Mouse (Mus musculus) embryonic facial prominence, embryonic 15.5 days (tissue): Measurements from ENCODE around the gene Dtx4. TPM values are rescaled to one million over a fixed set of nuclear protein-coding genes. Genes with fewer than 3 reads are reported as not detected.

Source experiments
- ATAC-seq: fragments of 200-750 bp; cut with Nextera tagmentation; 2 replicates; pipeline ENCODE4 v1.8.0; 2017; ENCODE audit warnings: low read depth, moderate TSS enrichment; ENCODE audit not compliant: insufficient number of reproducible peaks, low FRiP score, low TSS enrichment
- H3K27ac ChIP-seq: fragments of 300-500 bp; sonication (generic); replicated peaks from 2 replicates; pipeline ENCODE4 v1.5.1; 2015; ENCODE audit warnings: mild to moderate bottlenecking, inconsistent platforms
- H3K27me3 ChIP-seq: fragments of 300-500 bp; sonication (generic); 2 replicates; pipeline ENCODE4 v1.6.1; 2015; ENCODE audit warnings: inconsistent platforms
- H3K36me3 ChIP-seq: fragments of 300-500 bp; sonication (generic); 2 replicates; pipeline ENCODE4 v1.6.1; 2015; ENCODE audit warnings: mild to moderate bottlenecking, inconsistent platforms
- H3K4me1 ChIP-seq: fragments of 300-500 bp; sonication (generic); 2 replicates; pipeline ENCODE4 v1.6.1; 2015; ENCODE audit warnings: inconsistent platforms
- H3K4me2 ChIP-seq: fragments of 300-500 bp; sonication (generic); replicated peaks from 2 replicates; pipeline ENCODE4 v1.6.1; 2015; ENCODE audit warnings: mild to moderate bottlenecking, inconsistent platforms
- H3K4me3 ChIP-seq: fragments of 300-500 bp; sonication (generic); replicated peaks from 2 replicates; pipeline ENCODE4 v1.5.1; 2015; ENCODE audit warnings: mild to moderate bottlenecking, inconsistent platforms
- H3K9ac ChIP-seq: fragments of 300-500 bp; sonication (generic); 2 replicates; pipeline ENCODE4 v1.6.1; 2015; ENCODE audit warnings: inconsistent platforms
- H3K9me3 ChIP-seq: fragments of 300-500 bp; sonication (generic); replicated peaks from 2 replicates; pipeline ENCODE4 v1.6.1; 2016; ENCODE audit warnings: inconsistent platforms
- WGBS: fragments of 180-500 bp; shearing (Covaris S2); methylation state at CpG from one replicate; pipeline ENCODE4 v1.1.7; 2015; 5-methylcytosine and 5-hydroxymethylcytosine counted together
- polyA plus RNA-seq: library from polyadenylated mRNA; unstranded; fragments of >200 nt; fragmentation: Nextera tagmentation; extraction: Ambion mirVana; gene quantifications from 2 replicates; pipeline ENCODE4 v1.2.1, GENCODE M21; 2015

Dtx4 gene
- polyA plus RNA-seq, 1 experiment from 2014 or later = 10.1 TPM

DNA sequence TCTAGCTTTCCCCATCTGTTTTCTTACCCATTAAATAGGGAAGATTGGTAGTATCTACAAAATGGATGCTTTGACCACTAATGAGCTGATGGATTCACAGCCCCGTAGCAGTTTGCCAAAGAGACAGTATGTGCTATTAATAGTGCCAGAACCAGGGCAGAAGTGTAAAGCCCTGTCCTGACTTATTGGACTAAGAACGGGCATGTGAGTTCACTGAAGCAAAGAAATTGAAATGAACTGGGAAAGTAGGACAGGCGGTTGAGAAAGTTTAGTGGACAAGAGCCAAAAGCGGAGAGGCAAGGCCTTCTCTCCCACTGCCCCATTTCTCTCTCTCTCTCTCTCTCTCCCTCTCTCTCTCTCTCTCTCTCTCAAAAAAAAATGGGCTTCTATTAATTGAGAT is 17.0 kb downstream of the Dtx4 start:
- H3K9me3 ChIP-seq = no peaks in the 10 kb centered on the region
- peaks cover 27% of the 10 kb centered on the region for H3K36me3 ChIP-seq
- H3K27me3 ChIP-seq = no peaks in the 10 kb centered on the region
- H3K4me1 ChIP-seq = peaks cover 7% of the 10 kb centered on the region; the same call in 1 of the 2 replicates
- 75% methylated on average over 4 of the region's 4 CpGs for WGBS
- H3K9ac ChIP-seq = no peak overlapping the region
- no peak overlapping the region for H3K4me2 ChIP-seq
- no peak overlapping the region for H3K4me3 ChIP-seq
- H3K27ac ChIP-seq = no peak overlapping the region
- ATAC-seq = no peak

DNA sequence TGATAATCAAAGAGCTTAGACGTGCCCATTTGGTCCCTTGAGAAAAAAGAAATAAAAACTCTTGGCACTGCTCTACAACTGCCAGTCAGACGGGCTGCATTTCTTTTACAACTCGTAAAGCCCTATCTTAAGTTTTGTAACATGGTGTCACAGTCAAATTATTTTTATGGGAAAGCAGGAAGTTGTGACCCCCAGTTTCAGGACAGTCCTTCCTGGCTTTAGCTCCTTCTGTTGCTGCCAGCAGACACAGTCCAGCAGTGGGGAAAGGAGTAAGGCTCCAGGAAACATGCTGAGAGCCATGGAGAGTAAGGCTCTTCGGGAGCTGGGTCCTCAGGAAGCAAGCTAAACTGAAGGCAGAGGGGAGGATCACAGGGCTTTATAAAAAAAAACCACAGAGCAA is 17.5 kb downstream of the Dtx4 start:
- no peak for ATAC-seq
- H3K4me1 ChIP-seq = peaks cover 7% of the 10 kb centered on the region; the same call in 1 of the 2 replicates
- no peak overlapping the region for H3K9ac ChIP-seq
- WGBS = 68% methylated on average over 4 of the region's 4 CpGs
- H3K27ac ChIP-seq = no peak overlapping the region
- H3K4me2 ChIP-seq = no peak overlapping the region
- H3K27me3 ChIP-seq = no peaks in the 10 kb centered on the region
- H3K36me3 ChIP-seq = peaks cover 29% of the 10 kb centered on the region
- H3K4me3 ChIP-seq = no peak overlapping the region
- no peaks in the 10 kb centered on the region for H3K9me3 ChIP-seq

GRCm38 (mm10) chr19:12478369-12478768 is 22.9 kb downstream of the Dtx4 start:
- 83% methylated on average over 6 of the region's 6 CpGs for WGBS
- no peak for ATAC-seq

DNA sequence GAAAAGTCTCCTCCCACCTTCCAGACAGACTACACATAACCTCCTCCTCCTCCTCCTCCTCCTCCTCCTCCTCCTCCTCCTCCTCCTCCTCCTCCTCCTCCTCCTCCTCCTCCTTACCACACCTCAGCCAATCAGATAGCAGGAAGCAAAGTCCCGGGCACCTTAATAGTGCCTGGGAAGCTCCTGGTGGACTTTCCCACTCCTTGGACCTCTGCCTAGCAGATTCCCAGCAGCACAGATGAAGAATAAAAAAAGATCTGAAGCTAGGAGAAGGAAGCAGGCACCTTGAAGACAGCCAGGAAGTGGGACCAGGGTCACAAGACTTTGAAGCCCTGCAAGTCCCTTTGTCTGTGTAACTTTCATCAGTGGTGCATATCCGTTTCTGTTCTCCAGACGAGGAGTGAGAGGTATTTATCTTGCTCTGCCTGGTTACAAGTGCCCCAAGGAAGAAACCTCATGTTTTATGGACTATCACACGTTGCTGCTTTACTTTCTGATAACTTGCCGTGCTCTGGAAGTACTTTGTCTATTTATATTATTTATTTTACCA is 24.5 kb downstream of the Dtx4 start:
- Histone ChIP-seq H3K4me3 (no peak overlapping the region), H3K27ac (no peak overlapping the region), H3K36me3 (peaks cover 29% of the 10 kb centered on the region), H3K4me1 (peaks cover 31% of the 10 kb centered on the region), H3K27me3 (no peaks in the 10 kb centered on the region), H3K4me2 (no peak overlapping the region), H3K9ac (no peak overlapping the region), H3K9me3 (no peaks in the 10 kb centered on the region)
- WGBS = 46% methylated on average over 5 of the region's 5 CpGs
- no peak for ATAC-seq

More at GRCm38 (mm10) chr19:12478369-12478768, 22.9 kb downstream of the Dtx4 start:
- peaks cover 36% of the 10 kb centered on the region for H3K36me3 ChIP-seq
- H3K4me1 ChIP-seq = peaks cover 21% of the 10 kb centered on the region
- no peak overlapping the region for H3K27ac ChIP-seq
- no peak overlapping the region for H3K4me2 ChIP-seq
- H3K27me3 ChIP-seq = no peaks in the 10 kb centered on the region
- H3K9me3 ChIP-seq = no peaks in the 10 kb centered on the region
- no peak overlapping the region for H3K9ac ChIP-seq
- no peak overlapping the region for H3K4me3 ChIP-seq

DNA sequence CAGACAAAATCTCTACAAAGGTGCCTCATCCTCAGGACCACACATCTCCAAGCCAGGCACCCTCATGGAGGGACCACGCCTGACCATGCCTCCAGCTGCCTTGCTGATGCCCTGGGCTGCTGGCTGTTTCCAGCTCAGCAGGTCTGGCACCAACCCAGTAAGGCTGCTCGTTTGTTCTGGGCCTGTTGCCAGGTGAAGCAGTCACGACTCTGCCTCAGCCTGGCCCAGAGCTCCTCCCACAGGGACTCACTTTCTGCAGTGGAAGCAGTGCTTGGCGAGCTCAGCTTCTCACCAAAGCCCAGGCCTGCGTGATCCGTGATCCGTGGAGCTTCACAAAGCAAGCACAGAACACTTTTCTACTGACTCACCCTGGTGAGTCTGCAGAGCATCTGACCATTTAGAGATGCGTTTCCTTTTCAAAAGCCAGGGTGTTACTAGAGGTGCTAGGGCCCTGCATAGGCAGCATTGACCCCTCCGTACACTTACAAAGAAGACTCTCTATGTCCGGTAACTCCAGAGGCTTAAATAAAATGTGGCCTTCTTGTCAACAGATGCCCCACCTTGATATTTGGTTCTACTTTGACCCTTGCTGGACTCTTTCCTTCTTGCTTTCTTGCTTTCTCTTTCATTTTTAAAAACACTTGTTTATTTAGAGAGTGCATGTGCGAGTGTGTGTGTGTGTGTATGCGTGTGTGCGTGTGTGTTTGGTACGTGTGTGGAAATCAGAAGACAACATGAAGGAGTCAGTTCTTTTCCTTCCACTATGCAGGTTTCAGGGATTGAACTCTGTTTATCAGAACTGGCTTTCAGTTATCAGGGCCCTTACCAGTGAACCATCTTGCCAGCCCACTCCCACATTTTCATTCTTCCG is 25.6 kb downstream of the Dtx4 start:
- peak overlapping the region; percentile 55 for H3K27ac ChIP-seq
- H3K4me3 ChIP-seq = no peak overlapping the region
- peak; percentile 89 for ATAC-seq
- peaks cover 17% of the 10 kb centered on the region; the same call in 1 of the 2 replicates for H3K36me3 ChIP-seq
- H3K9ac ChIP-seq = no peak overlapping the region
- 55% methylated on average over 15 of the region's 15 CpGs for WGBS
- no peaks in the 10 kb centered on the region for H3K9me3 ChIP-seq
- H3K27me3 ChIP-seq = no peaks in the 10 kb centered on the region
- H3K4me2 ChIP-seq = no peak overlapping the region; the same call in 1 of the 2 replicates
- H3K4me1 ChIP-seq = peaks cover 31% of the 10 kb centered on the region

DNA sequence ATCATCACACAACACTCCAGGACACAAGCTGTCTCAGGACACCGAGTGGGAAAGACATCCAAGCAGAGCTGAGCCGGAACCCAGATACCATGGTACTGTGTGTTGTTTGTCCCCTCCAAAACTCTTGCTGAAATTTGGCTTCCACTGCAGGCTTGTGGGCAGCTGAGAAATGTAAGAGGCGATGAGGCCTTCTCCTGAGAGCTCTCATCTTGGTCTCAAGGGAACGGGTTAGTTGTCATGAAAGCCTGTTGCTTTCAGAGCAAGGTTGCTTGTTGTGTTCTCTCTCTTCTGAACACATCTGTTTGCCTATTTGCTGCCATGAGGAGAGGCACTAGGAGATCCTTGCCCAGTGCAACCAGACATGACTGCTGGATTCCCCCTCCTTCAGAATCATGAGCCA is 27.3 kb downstream of the Dtx4 start:
- peaks cover 12% of the 10 kb centered on the region; the same call in 1 of the 2 replicates for H3K36me3 ChIP-seq
- H3K9me3 ChIP-seq = no peaks in the 10 kb centered on the region
- H3K27me3 ChIP-seq = no peaks in the 10 kb centered on the region
- no peak overlapping the region for H3K4me2 ChIP-seq
- H3K9ac ChIP-seq = no peak overlapping the region
- WGBS = 88% methylated on average over 4 of the region's 4 CpGs
- H3K4me1 ChIP-seq = peaks cover 31% of the 10 kb centered on the region
- H3K27ac ChIP-seq = 0 out of 2 replicates have a peak overlapping the region, but pooled peaks have one; percentile 22
- no peak for ATAC-seq
- no peak overlapping the region for H3K4me3 ChIP-seq

DNA sequence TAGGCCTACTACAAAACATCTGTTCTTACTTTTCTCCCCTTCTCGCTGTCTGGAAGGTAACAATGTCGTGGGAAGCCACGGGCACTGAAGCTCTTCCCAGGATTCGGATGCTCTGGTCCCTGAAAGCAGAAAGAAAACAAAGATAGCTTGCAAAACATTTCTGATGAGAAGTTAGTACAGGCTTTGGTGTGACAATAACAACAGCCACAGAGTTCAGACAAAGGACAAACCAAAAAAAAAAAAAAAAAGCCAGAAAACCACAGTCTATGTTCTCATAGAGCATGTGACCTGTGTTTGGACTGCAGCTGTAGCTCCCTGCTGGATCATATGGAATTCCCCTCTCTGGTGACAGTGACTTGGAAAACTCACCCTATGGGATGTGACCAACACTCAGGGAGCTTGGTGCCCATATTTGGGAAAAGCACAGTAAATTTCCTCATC is 28.0 kb downstream of the Dtx4 start:
- WGBS = 17% methylated on average over 4 of the region's 4 CpGs
- H3K9me3 ChIP-seq = no peaks in the 10 kb centered on the region
- no peaks in the 10 kb centered on the region for H3K27me3 ChIP-seq
- no peak for ATAC-seq
- no peak overlapping the region for H3K9ac ChIP-seq
- no peak overlapping the region for H3K4me2 ChIP-seq
- H3K4me3 ChIP-seq = no peak overlapping the region
- peaks cover 10% of the 10 kb centered on the region; the same call in 1 of the 2 replicates for H3K36me3 ChIP-seq
- H3K4me1 ChIP-seq = peaks cover 31% of the 10 kb centered on the region
- peak overlapping the region; percentile 68; the same call in 1 of the 2 replicates for H3K27ac ChIP-seq

DNA sequence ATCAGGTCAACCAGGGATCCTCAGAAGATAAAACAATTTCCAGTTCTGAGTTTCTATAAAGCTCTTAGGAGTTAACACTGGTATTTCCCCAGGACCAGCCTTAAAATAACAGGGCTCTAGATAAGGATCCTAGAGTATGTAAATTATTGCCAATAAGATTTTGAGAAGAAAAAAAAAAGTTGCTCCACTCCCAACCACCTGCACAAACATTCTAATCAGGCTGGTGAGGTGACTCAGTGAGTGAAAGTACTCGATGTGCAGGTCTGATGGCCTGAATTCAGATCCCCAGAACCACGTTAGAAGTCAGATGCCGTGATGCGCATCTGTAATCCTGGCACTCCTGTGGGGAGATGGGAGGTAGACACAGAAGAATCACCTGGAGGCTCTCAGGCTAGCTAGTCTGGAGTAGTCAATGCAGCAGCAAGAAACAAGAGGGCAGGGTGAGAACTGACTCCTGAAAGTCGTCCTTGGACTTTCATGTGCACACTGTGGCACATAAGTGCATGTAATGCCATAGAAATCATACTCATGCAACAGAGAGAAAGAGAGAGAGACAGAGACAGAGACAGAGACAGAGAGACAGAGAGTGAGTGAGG is 28.8 kb downstream of the Dtx4 start:
- Histone ChIP-seq H3K4me1 (peaks cover 31% of the 10 kb centered on the region), H3K9ac (no peak overlapping the region), H3K9me3 (no peaks in the 10 kb centered on the region), H3K4me2 (no peak overlapping the region), H3K27ac (0 out of 2 replicates have a peak overlapping the region, but pooled peaks have one; percentile 68), H3K4me3 (no peak overlapping the region), H3K27me3 (no peaks in the 10 kb centered on the region), H3K36me3 (peaks cover 7% of the 10 kb centered on the region; the same call in 1 of the 2 replicates)
- 75% methylated on average over 5 of the region's 5 CpGs for WGBS
- no peak for ATAC-seq

DNA sequence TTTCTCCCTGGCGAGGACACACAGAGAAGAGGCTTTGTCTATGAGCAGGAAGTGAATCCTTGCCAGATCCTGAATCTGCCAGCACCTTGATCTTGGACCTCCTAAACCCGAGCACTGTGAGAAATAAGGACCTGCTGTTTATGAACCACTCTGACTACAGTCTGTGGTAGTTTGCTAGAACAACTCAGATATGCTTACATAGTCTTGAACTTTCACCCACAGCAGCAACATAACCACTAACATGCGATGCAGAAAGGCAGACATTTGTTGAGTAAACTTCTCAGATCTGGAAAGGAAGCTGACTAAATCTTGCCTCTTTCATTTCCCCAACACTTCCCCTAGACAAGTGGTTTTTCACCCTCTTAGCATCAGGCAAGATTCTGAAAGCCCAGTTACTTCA is 29.4 kb downstream of the Dtx4 start:
- Histone ChIP-seq H3K4me3 (no peak overlapping the region), H3K4me2 (no peak overlapping the region), H3K27me3 (no peaks in the 10 kb centered on the region), H3K9me3 (no peaks in the 10 kb centered on the region), H3K9ac (no peak overlapping the region), H3K4me1 (peaks cover 31% of the 10 kb centered on the region), H3K36me3 (peaks cover 7% of the 10 kb centered on the region; the same call in 1 of the 2 replicates), H3K27ac (no peak overlapping the region)
- no peak for ATAC-seq
- WGBS = 55% methylated on average over 3 of the region's 3 CpGs

DNA sequence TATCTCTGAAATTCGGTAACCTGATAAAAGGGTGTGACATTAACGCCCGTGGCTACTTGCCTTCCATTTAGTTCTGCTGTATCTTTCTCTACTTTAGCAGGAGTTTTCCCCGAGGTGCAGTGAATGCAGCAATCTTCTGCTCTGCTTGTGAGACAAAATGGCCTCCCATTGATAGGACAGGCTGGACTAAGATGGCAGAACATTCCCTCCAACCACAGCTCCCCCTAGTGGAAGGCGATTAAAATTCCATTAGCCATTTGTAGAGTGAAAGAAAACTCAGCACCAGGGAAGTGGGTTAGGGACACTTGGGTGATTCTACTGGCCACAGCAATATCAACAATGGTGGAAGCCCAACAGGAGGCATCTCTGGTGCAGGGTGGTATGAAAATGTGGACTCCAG is 33.8 kb downstream of the Dtx4 start:
- ATAC-seq = no peak
- no peak overlapping the region for H3K4me2 ChIP-seq
- 84% methylated on average over 5 of the region's 5 CpGs for WGBS
- no peak overlapping the region for H3K4me3 ChIP-seq
- H3K9ac ChIP-seq = no peak overlapping the region
- peaks cover under 1% of the 10 kb centered on the region for H3K4me1 ChIP-seq
- no peak overlapping the region for H3K27ac ChIP-seq
- no peaks in the 10 kb centered on the region for H3K9me3 ChIP-seq
- H3K27me3 ChIP-seq = no peaks in the 10 kb centered on the region
- peaks cover 7% of the 10 kb centered on the region; the same call in 1 of the 2 replicates for H3K36me3 ChIP-seq

DNA sequence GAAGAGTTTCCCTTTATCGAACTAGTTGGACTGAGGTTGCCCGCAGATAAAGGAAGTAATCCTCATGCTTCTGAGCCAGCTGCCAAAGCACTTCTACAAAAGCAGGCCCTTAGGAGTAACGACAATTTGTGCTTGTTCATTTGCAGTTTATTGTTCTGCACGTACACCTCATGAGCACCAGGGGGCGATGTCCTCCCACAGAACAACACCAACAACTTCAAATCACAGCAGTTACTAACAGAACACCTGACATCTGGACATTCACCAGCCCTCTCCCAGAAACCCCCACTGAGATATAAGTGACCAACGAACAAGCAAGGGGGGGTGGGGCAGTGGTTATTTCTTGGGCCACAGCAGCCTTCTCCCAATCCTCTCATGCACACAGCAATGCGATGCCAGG is 35.0 kb downstream of the Dtx4 start:
- no peaks in the 10 kb centered on the region for H3K4me1 ChIP-seq
- WGBS = 28% methylated on average over 7 of the region's 7 CpGs
- H3K27me3 ChIP-seq = no peaks in the 10 kb centered on the region
- no peak overlapping the region for H3K27ac ChIP-seq
- H3K4me2 ChIP-seq = no peak overlapping the region
- ATAC-seq = no peak; the same call in 1 of the 2 replicates
- no peak overlapping the region for H3K4me3 ChIP-seq
- no peak overlapping the region for H3K9ac ChIP-seq
- H3K9me3 ChIP-seq = no peaks in the 10 kb centered on the region
- H3K36me3 ChIP-seq = peaks cover 7% of the 10 kb centered on the region; the same call in 1 of the 2 replicates
